Mouse (Mus musculus): ENCODE measurements around the gene Clcn2. TPM values are rescaled to one million over a fixed set of nuclear protein-coding genes. Genes with fewer than 3 reads are reported as not detected.

The Clcn2 gene
- total and polyA plus RNA-seq, 3 experiments: 5.4 to 9.4 TPM; not detected in 1

DNA sequence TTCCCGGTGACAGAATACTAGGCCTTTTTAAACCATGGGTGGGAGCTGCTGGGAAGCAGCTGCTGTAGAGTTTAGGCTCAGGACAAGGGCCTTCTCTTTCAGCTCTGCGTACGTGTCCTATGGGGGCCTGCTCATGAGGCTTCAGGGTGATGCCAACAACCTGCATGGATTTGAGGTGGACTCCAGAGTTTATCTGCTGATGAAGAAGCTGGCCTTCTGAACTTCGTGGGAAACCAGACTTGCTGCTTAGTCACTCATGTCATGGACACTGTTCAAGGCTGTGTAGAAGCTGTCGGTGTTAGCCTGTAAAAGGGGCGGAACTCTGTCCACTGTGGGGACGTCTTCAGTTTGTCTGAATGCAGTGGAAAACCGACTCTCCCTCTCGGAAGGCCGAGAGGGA is 4.3 kb upstream of the Clcn2 start:
- no peaks in the 10 kb centered on the region for H3K9me3 ChIP-seq (replicated peaks; ENCODE audit: insufficient read depth, low read length)
- H3K9ac ChIP-seq (ENCODE audit: control insufficient read depth, low read depth, low read length, poor library complexity, severe bottlenecking): no peak overlapping the region
- H3K4me3 ChIP-seq (ENCODE audit: control insufficient read depth in 1 of 2, insufficient read depth in 1 of 2, low read depth in 2 of 2, low read length in 2 of 2): no peak overlapping the region
- no peaks in the 10 kb centered on the region for H3K27me3 ChIP-seq (ENCODE audit: control insufficient read depth in 1 of 2, insufficient read depth in 2 of 2, low read length in 2 of 2)
- no peak for TF ChIP-seq ZC3H11A (IDR thresholded peaks at IDR 0.05; ENCODE audit: low read depth, low read length)
- no peak for DNase-seq (ENCODE audit: low read depth, low spot score)
- H3K27ac ChIP-seq (ENCODE audit: control insufficient read depth, low read depth, low read length): no peak overlapping the region
- H3K79me2 ChIP-seq (ENCODE audit: control insufficient read depth, insufficient read depth, low read length, poor library complexity): peaks cover 7% of the 10 kb centered on the region
- peaks cover 0 to 4% of the 10 kb centered on the region in 2 experiments; a peak in 3 of 4 replicates for H3K36me3 ChIP-seq (ENCODE audit: control insufficient read depth in 1 of 2, insufficient read depth in 2 of 2, low read length in 2 of 2)
- no peaks in the 10 kb centered on the region; a peak in 1 of 4 replicates for H3K4me1 ChIP-seq (ENCODE audit: control insufficient read depth in 1 of 2, insufficient read depth in 2 of 2, low read length in 2 of 2)

DNA sequence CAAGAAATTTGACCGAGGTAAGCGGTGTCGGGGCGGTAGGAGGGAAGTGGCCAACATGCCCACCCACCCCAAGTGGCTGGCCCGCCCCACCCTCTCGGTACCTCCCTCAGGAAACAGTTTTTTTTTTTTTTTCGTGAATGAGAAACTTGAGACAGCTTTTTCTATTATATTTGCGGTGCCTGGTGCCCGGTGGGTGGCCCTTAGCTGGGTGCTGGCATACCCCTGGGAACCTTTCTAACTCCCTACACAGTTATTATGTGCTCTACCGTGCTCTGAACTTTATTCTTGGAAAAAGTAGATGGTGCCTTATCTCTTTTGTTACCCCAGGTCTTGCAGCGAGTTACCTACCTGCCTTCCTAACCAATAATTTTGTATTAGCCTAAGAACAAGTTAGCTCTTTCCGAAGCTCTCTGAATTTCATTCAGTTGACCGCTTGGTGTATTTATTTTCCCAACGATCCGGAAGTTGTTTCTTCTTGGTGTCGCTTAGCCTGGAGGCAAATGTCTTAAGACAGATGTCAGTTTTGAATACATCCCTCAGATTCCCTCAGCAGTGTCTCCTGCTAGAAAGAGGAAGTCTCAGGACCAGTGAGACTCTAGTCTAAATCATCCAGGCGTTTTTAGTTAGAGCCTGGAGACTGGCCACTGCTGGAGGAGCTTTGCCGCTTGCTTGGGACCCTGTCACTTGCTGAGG is 578 bp upstream of the Clcn2 start:
- H3K4me3 ChIP-seq (ENCODE audit: control insufficient read depth in 1 of 2, insufficient read depth in 1 of 2, low read depth in 2 of 2, low read length in 2 of 2): peak overlapping the region; percentile 87 to 89
- DNase-seq (ENCODE audit: low read depth, low spot score): peak; percentile 82
- H3K36me3 ChIP-seq (ENCODE audit: control insufficient read depth in 1 of 2, insufficient read depth in 2 of 2, low read length in 2 of 2): peaks cover 0 to 9% of the 10 kb centered on the region in 2 experiments; a peak in 3 of 4 replicates
- no peaks in the 10 kb centered on the region for H3K9me3 ChIP-seq (replicated peaks; ENCODE audit: insufficient read depth, low read length)
- peaks cover 0 to 14% of the 10 kb centered on the region in 2 experiments; a peak in 3 of 4 replicates for H3K4me1 ChIP-seq (ENCODE audit: control insufficient read depth in 1 of 2, insufficient read depth in 2 of 2, low read length in 2 of 2)
- peaks cover 7% of the 10 kb centered on the region for H3K79me2 ChIP-seq (ENCODE audit: control insufficient read depth, insufficient read depth, low read length, poor library complexity)
- peak overlapping the region; percentile 88 for H3K27ac ChIP-seq (ENCODE audit: control insufficient read depth, low read depth, low read length)
- no peaks in the 10 kb centered on the region for H3K27me3 ChIP-seq (ENCODE audit: control insufficient read depth in 1 of 2, insufficient read depth in 2 of 2, low read length in 2 of 2)
- peak overlapping the region; percentile 89 for H3K9ac ChIP-seq (ENCODE audit: control insufficient read depth, low read depth, low read length, poor library complexity, severe bottlenecking)
- no peak for TF ChIP-seq MAZ (IDR thresholded peaks at IDR 0.05; ENCODE audit: low read depth, low read length)
- TF ChIP-seq RCOR1 (IDR thresholded peaks at IDR 0.05; ENCODE audit: low read depth, low read length): no peak; the same call in none of the 2 replicates
- TF ChIP-seq KAT2A (conservative IDR thresholded peaks at IDR 0.05; ENCODE audit: low read depth, low read length): no peak
- no peak for TF ChIP-seq ELF1 (IDR thresholded peaks at IDR 0.05; ENCODE audit: low read depth, low read length)
- TF ChIP-seq ZC3H11A (IDR thresholded peaks at IDR 0.05; ENCODE audit: low read depth, low read length): no peak
- no peak for TF ChIP-seq BHLHE40 (IDR thresholded peaks at IDR 0.05; ENCODE audit: borderline replicate concordance, low read depth, low read length)
- TF ChIP-seq USF2 (IDR thresholded peaks at IDR 0.05; ENCODE audit: borderline replicate concordance in 1 of 2, insufficient read depth in 1 of 2, low read depth in 1 of 2, low read length in 2 of 2): no peak
- 0 out of 2 replicates have a peak, but pooled peaks have one; percentile 5 for TF ChIP-seq TCF12 (IDR thresholded peaks at IDR 0.05; ENCODE audit: low read depth, low read length)
- TF ChIP-seq MAX (IDR thresholded peaks at IDR 0.05; ENCODE audit: low read length): no peak
- TF ChIP-seq MXI1 (IDR thresholded peaks at IDR 0.05; ENCODE audit: low read depth, low read length): no peak; the same call in 1 of the 2 replicates
- no peak for TF ChIP-seq GATA1 (IDR thresholded peaks at IDR 0.05; ENCODE audit: low read depth, low read length)
- no peak for TF ChIP-seq MAFK (IDR thresholded peaks at IDR 0.05; ENCODE audit: borderline replicate concordance, low read depth, low read length)
- TF ChIP-seq SIN3A (IDR thresholded peaks at IDR 0.05; ENCODE audit: low read length): no peak; the same call in none of the 2 replicates
- no peak for TF ChIP-seq POLR2A (IDR thresholded peaks at IDR 0.05; ENCODE audit: control insufficient read depth in 1 of 2, insufficient read depth in 1 of 2, low read depth in 1 of 2, low read length in 2 of 2, poor library complexity in 1 of 2)
- peak; percentile 1; the same call in 1 of the 2 replicates for TF ChIP-seq TBP (IDR thresholded peaks at IDR 0.05; ENCODE audit: low read depth, low read length)
- TF ChIP-seq UBTF (IDR thresholded peaks at IDR 0.05; ENCODE audit: borderline replicate concordance, insufficient read depth, low read depth, low read length): no peak
- no peak for TF ChIP-seq MYB (IDR thresholded peaks at IDR 0.05; ENCODE audit: low read depth, low read length)
- no peak for TF ChIP-seq NRF1 (IDR thresholded peaks at IDR 0.05; ENCODE audit: insufficient read depth, low read depth, low read length, poor library complexity, severe bottlenecking)
- no peak for TF ChIP-seq TAL1 (IDR thresholded peaks at IDR 0.05; ENCODE audit: low read length)
- no peak for TF ChIP-seq HCFC1 (IDR thresholded peaks at IDR 0.05; ENCODE audit: low read depth, low read length)
- TF ChIP-seq POLR2AphosphoS2 (IDR thresholded peaks at IDR 0.05; ENCODE audit: low read length): no peak
- no peak for TF ChIP-seq MEF2A (IDR thresholded peaks at IDR 0.05; ENCODE audit: extremely low read depth, insufficient replicate concordance, low read depth, low read length, poor library complexity, severe bottlenecking)
- TF ChIP-seq E2F4 (IDR thresholded peaks at IDR 0.05; ENCODE audit: borderline replicate concordance, low read depth, low read length): no peak
- TF ChIP-seq SMC3 (IDR thresholded peaks at IDR 0.05; ENCODE audit: low read depth, low read length): no peak; the same call in 1 of the 2 replicates
- no peak for TF ChIP-seq ETS1 (IDR thresholded peaks at IDR 0.05; ENCODE audit: low read depth, low read length)
- no peak for TF ChIP-seq CTCF (IDR thresholded peaks at IDR 0.05 in 2 of 3, conservative IDR thresholded peaks at IDR 0.05 in 1 of 3; ENCODE audit: control insufficient read depth in 1 of 3, insufficient read depth in 1 of 3, low read depth in 2 of 3, low read length in 3 of 3, poor library complexity in 1 of 3, severe bottlenecking in 1 of 3)
- TF ChIP-seq RAD21 (IDR thresholded peaks at IDR 0.05; ENCODE audit: low read depth, low read length): no peak
- no peak for TF ChIP-seq GABPA (IDR thresholded peaks at IDR 0.05; ENCODE audit: low read depth, low read length)
- TF ChIP-seq ZNF384 (IDR thresholded peaks at IDR 0.05; ENCODE audit: low read depth, low read length): peak; percentile 92
- TF ChIP-seq EP300 (IDR thresholded peaks at IDR 0.05; ENCODE audit: low read depth in 1 of 2, low read length in 2 of 2): no peak

All from MEL (cell line).